10 mouse cellular contexts compared by ENCODE assay signal in the genomic region with DNA sequence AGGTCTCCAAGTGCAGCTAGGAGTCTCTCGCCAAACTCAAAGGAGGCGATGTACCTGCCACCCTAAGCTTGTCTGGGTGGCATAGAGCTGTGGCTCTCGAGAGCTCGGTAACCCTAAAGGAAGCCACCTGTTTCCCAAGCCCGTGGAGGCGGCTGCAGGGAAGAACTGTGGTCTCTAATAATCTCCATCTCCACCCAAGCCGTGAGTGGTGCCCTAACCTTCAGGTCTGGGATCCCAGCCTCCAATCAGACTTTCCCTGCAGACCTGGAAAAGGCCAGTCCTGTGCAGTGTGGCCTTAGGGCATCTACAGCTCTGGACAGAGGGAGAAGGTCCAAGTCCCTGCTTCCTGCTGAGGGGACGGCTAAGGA. TPM values are rescaled to one million over a fixed set of nuclear protein-coding genes. Genes with fewer than 3 reads are reported as not detected.
DNase-seq lines count a peak whose midpoint lies in the region; ATAC-seq and TF ChIP-seq lines count a peak whose summit lies in the region.
"Had no signal": no experiment of that assay in that cellular context is flagged by ENCODE, and none has a peak within 500 bp of the region (broad histone marks: within the 10 kb centered on the region; RNA-seq: fewer than 3 reads in every experiment).

No protein-coding gene starts in this region.

- DNase-seq in heart, postnatal 36 days: no peak
- DNase-seq in MN1 (ENCODE audit: low spot score): peak; percentile 44
- DNase-seq in midbrain, embryonic 11.5 days (ENCODE audit: low spot score, missing footprints): peak; percentile 90
- no peak for DNase-seq in thymus, adult 2 months
- DNase-seq in thymus, adult 18-20 months: no peak
- DNase-seq: kidney, adult 8-10 months had no signal

- H3K4me3 ChIP-seq in heart, embryonic 12.5 days: peak overlapping the region; percentile 58
- H3K4me3 ChIP-seq in hindbrain, embryonic 12.5 days: peak overlapping the region; percentile 49
- peak overlapping the region; percentile 46 for H3K4me3 ChIP-seq in midbrain, embryonic 11.5 days (ENCODE audit: low read depth, low read length)
- no peak overlapping the region for H3K4me3 ChIP-seq in thymus, adult 2 months (ENCODE audit: control insufficient read depth, insufficient read depth, low read length)

- H3K9me3 ChIP-seq in heart, embryonic 12.5 days (replicated peaks): no peaks in the 10 kb centered on the region
- no peaks in the 10 kb centered on the region for H3K9me3 ChIP-seq in hindbrain, embryonic 12.5 days (replicated peaks)
- H3K9me3 ChIP-seq in midbrain, embryonic 11.5 days (ENCODE audit: control insufficient read depth, low read length): no peaks in the 10 kb centered on the region

- H3K4me1 ChIP-seq in heart, embryonic 12.5 days (replicated peaks): peaks cover 45% of the 10 kb centered on the region
- H3K4me1 ChIP-seq in hindbrain, embryonic 12.5 days: peaks cover 52% of the 10 kb centered on the region
- peaks cover 22% of the 10 kb centered on the region for H3K4me1 ChIP-seq in midbrain, embryonic 11.5 days (ENCODE audit: control insufficient read depth, insufficient read depth, low read length)
- peaks cover 9% of the 10 kb centered on the region; the same call in 1 of the 2 replicates for H3K4me1 ChIP-seq in thymus, adult 2 months (replicated peaks; ENCODE audit: control insufficient read depth, insufficient read depth, low read length)

- no peak for TF ChIP-seq POLR2A in thymus, adult 2 months (IDR thresholded peaks at IDR 0.05; ENCODE audit: control insufficient read depth, extremely low read depth, insufficient read depth, low read length, poor library complexity)

- no peak for TF ChIP-seq CTCF in thymus, adult 2 months (IDR thresholded peaks at IDR 0.05; ENCODE audit: borderline replicate concordance, control insufficient read depth, extremely low read depth, insufficient read depth, low read length, poor library complexity)

- peak overlapping the region; percentile 70 for H3K9ac ChIP-seq in heart, embryonic 12.5 days
- H3K9ac ChIP-seq in hindbrain, embryonic 12.5 days: peak overlapping the region; percentile 63
- peak overlapping the region; percentile 44 for H3K9ac ChIP-seq in midbrain, embryonic 11.5 days (ENCODE audit: low read length)

- no peak for ATAC-seq in heart, embryonic 12.5 days (ENCODE audit: insufficient number of reproducible peaks, low FRiP score)
- ATAC-seq in hindbrain, embryonic 12.5 days (ENCODE audit: low FRiP score): no peak
- 0 out of 2 replicates have a peak, but pooled peaks have one; percentile 1 for ATAC-seq in midbrain, embryonic 11.5 days (ENCODE audit: low FRiP score)
- no peak for ATAC-seq in erythroblast, adult 5-6 weeks (replicated peaks; ENCODE audit: low FRiP score, poor library complexity, severe bottlenecking)

- intact Hi-C loops in heart, postnatal 36 days (cut with DNase I): no loop called here

- H3K27ac ChIP-seq in heart, embryonic 12.5 days (ENCODE audit: poor library complexity, severe bottlenecking): no peak overlapping the region
- H3K27ac ChIP-seq in hindbrain, embryonic 12.5 days: no peak overlapping the region
- no peak overlapping the region for H3K27ac ChIP-seq in midbrain, embryonic 11.5 days (ENCODE audit: low read depth, low read length)
- no peak overlapping the region for H3K27ac ChIP-seq in thymus, adult 2 months (ENCODE audit: control insufficient read depth, insufficient read depth, low read length)

- H3K4me2 ChIP-seq in heart, embryonic 12.5 days: peak overlapping the region; percentile 91
- H3K4me2 ChIP-seq in hindbrain, embryonic 12.5 days (replicated peaks): peak overlapping the region; percentile 95
- peak overlapping the region; percentile 99 for H3K4me2 ChIP-seq in midbrain, embryonic 11.5 days

- H3K27me3 ChIP-seq in heart, embryonic 12.5 days (replicated peaks): peaks cover 37% of the 10 kb centered on the region
- H3K27me3 ChIP-seq in hindbrain, embryonic 12.5 days: peaks cover 44% of the 10 kb centered on the region
- H3K27me3 ChIP-seq in midbrain, embryonic 11.5 days (ENCODE audit: control insufficient read depth, insufficient read depth, low read length): peaks cover 28% of the 10 kb centered on the region
- H3K27me3 ChIP-seq in thymus, adult 2 months (ENCODE audit: control insufficient read depth, insufficient read depth, low read length): peaks cover 9% of the 10 kb centered on the region; the same call in 1 of the 2 replicates

- 6% methylated on average over 8 of the region's 8 CpGs for WGBS in heart, embryonic 12.5 days
- WGBS in hindbrain, embryonic 12.5 days: 7% methylated on average over 8 of the region's 8 CpGs
- 5% methylated on average over 8 of the region's 8 CpGs for WGBS in midbrain, embryonic 11.5 days
- 5% methylated on average over 8 of the region's 8 CpGs for WGBS in thymus, adult 2 months

- H3K36me3 ChIP-seq in heart, embryonic 12.5 days: no peaks in the 10 kb centered on the region
- no peaks in the 10 kb centered on the region for H3K36me3 ChIP-seq in hindbrain, embryonic 12.5 days
- no peaks in the 10 kb centered on the region for H3K36me3 ChIP-seq in midbrain, embryonic 11.5 days (ENCODE audit: control insufficient read depth, insufficient read depth, low read length)
- H3K36me3 ChIP-seq in thymus, adult 2 months (ENCODE audit: control insufficient read depth, insufficient read depth, low read length): no peaks in the 10 kb centered on the region

RNA-seq across cellular contexts. Expression of a gene that starts 1.0 kb away (rescaled TPM):
- 1.6 and 1.9 TPM in 2 replicates for polyA plus RNA-seq in heart, embryonic 12.5 days (2016; fragmentation: Nextera tagmentation; extraction: Ambion mirVana)
- total RNA-seq in heart, postnatal 36 days (2021): under 1 TPM; 0.33 to 0.49 TPM
- polyA plus RNA-seq in hindbrain, embryonic 12.5 days (2016; fragmentation: Nextera tagmentation; extraction: Ambion mirVana): 11.8 and 12.7 TPM in 2 replicates
- polyA plus RNA-seq in midbrain, embryonic 11.5 days (2014; fragmentation: Nextera tagmentation; extraction: Ambion mirVana): 2.0 and 2.1 TPM in 2 replicates
- polyA plus RNA-seq in thymus, adult 2 months (2012; rRNA removed): 0.94 and 1.0 TPM in 2 replicates
- not detected in 2 replicates for total RNA-seq in erythroblast, adult 5-6 weeks (2015; ENCODE audit: low replicate concordance)
- total RNA-seq in erythroblast, adult 5-6 weeks (2017; ENCODE audit: low replicate concordance): 0.17 TPM in 1 of 2 replicates, not detected in the other
- total RNA-seq: CH12.LX had no signal

RNA-seq across cellular contexts. Expression of a gene that starts 7.4 kb away (rescaled TPM):
- 34.6 and 35.3 TPM in 2 replicates for polyA plus RNA-seq in heart, embryonic 12.5 days (2016; fragmentation: Nextera tagmentation; extraction: Ambion mirVana)
- total RNA-seq in heart, postnatal 36 days (2021): 10 to 100 TPM; 27.4 to 33.8 TPM
- polyA plus RNA-seq in hindbrain, embryonic 12.5 days (2016; fragmentation: Nextera tagmentation; extraction: Ambion mirVana): 25.7 and 26.2 TPM in 2 replicates
- polyA plus RNA-seq in midbrain, embryonic 11.5 days (2014; fragmentation: Nextera tagmentation; extraction: Ambion mirVana): 19.2 and 20.6 TPM in 2 replicates
- 25.2 and 25.8 TPM in 2 replicates for polyA plus RNA-seq in thymus, adult 2 months (2012; rRNA removed)
- total RNA-seq in erythroblast, adult 5-6 weeks (2015; ENCODE audit: low replicate concordance): 2.7 and 7.1 TPM in 2 replicates
- 1.5 and 1.8 TPM in 2 replicates for total RNA-seq in erythroblast, adult 5-6 weeks (2017; ENCODE audit: low replicate concordance)

Comparison
In these comparisons a context has a peak if more than half of its experiments do, and no peak if none do; other contexts are left out.
1. DNase-seq: peak in MN1 (single experiment) and midbrain, embryonic 11.5 days (single experiment); none in heart, postnatal 36 days (0 of 2), thymus, adult 2 months (single experiment) and thymus, adult 18-20 months (0 of 2).
2. Peak in every context shown above with its lines, with median percentiles within 50 percentile points of each other: H3K4me2 ChIP-seq and H3K9ac ChIP-seq.